Mouse (Mus musculus) neural tube, embryonic 14.5 days (tissue): ENCODE data around the gene Marveld1. TPM values are rescaled to one million over a fixed set of nuclear protein-coding genes. Genes with fewer than 3 reads are reported as not detected.
A peak's percentile ranks its signal among the peaks of the same experiment; 100 is the strongest.

Experiments
- ATAC-seq: fragments of 200-750 bp; cut with Nextera tagmentation; 2 replicates; pipeline ENCODE4 v1.8.0; 2017; ENCODE audit warnings: low read depth, mild to moderate bottlenecking, moderate TSS enrichment, moderate library complexity
- H3K27ac ChIP-seq: fragments of 300-500 bp; sonication (generic); 2 replicates; pipeline ENCODE4 v1.5.1; 2014; ENCODE audit warnings: low read depth, mild to moderate bottlenecking, control low read depth, low read length, moderate library complexity, mixed read lengths
- H3K27me3 ChIP-seq: fragments of 300-500 bp; sonication (generic); 2 replicates; pipeline ENCODE4 v1.6.1; 2014; ENCODE audit warnings: low read length; ENCODE audit not compliant: control insufficient read depth, insufficient read depth
- H3K36me3 ChIP-seq: fragments of 300-500 bp; sonication (generic); 2 replicates; pipeline ENCODE4 v1.6.1; 2014; ENCODE audit warnings: low read length, mixed read lengths; ENCODE audit not compliant: control insufficient read depth, insufficient read depth
- H3K4me1 ChIP-seq: fragments of 300-500 bp; sonication (generic); 2 replicates; pipeline ENCODE4 v1.6.1; 2014; ENCODE audit warnings: low read length; ENCODE audit not compliant: control insufficient read depth, insufficient read depth
- H3K4me2 ChIP-seq: fragments of 300-500 bp; sonication (generic); 2 replicates; pipeline ENCODE4 v1.6.1; 2014; ENCODE audit warnings: mild to moderate bottlenecking, low read depth, low read length, control low read depth
- H3K4me3 ChIP-seq: fragments of 300-500 bp; sonication (generic); 2 replicates; pipeline ENCODE4 v1.5.1; 2014; ENCODE audit warnings: low read depth, low read length, control low read depth, mixed read lengths
- H3K9ac ChIP-seq: fragments of 300-500 bp; sonication (generic); replicated peaks from 2 replicates; pipeline ENCODE4 v1.6.1; 2014; ENCODE audit warnings: low read depth, mild to moderate bottlenecking, control low read depth, low read length, mixed read lengths
- H3K9me3 ChIP-seq: fragments of 300-500 bp; sonication (generic); 2 replicates; pipeline ENCODE4 v1.6.1; 2016; ENCODE audit warnings: low read length; ENCODE audit not compliant: control insufficient read depth
- WGBS: fragments of 180-500 bp; shearing (Covaris S2); extraction: QIAGEN DNeasy Blood & Tissue Kit; methylation state at CpG from one replicate; pipeline ENCODE4 v1.1.7; 2014; 5-methylcytosine and 5-hydroxymethylcytosine counted together
- polyA plus RNA-seq: library from polyadenylated mRNA; unstranded; fragments of >200 nt; fragmentation: Nextera tagmentation; extraction: Ambion mirVana; gene quantifications from 2 replicates; pipeline ENCODE4 v1.2.1, GENCODE M21; 2014

Marveld1 gene
- polyA plus RNA-seq, 1 experiment from 2014 or later: 2.1 TPM

DNA sequence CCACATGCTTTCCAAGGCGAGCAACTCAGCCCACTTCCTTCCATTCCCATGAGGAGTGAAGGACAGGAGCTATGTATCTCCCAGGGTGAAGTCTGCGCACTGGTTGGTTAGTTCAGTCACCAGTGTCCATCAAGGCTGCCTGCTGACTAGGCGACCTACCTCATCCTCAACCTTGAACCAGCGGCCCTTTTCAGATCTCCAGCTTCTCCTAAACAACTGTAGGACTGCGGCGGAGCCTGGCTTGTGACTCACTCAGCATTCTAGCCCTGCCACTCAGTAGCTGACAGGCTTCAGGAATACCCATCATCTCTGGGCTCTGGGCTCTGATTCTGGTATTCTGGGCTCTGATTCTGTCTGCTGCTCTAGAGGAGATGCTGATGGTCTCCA lies 21.0 kb upstream of the Marveld1 start:
- peaks cover 7% of the 10 kb centered on the region for H3K4me1 ChIP-seq
- no peak overlapping the region for H3K9ac ChIP-seq
- ATAC-seq: no peak
- H3K4me2 ChIP-seq: no peak overlapping the region
- peaks cover 12% of the 10 kb centered on the region; the same call in 1 of the 2 replicates for H3K36me3 ChIP-seq
- no peaks in the 10 kb centered on the region for H3K9me3 ChIP-seq
- no peaks in the 10 kb centered on the region; the same call in 1 of the 2 replicates for H3K27me3 ChIP-seq
- no peak overlapping the region for H3K27ac ChIP-seq
- WGBS: 92% methylated on average over 6 of the region's 6 CpGs
- no peak overlapping the region for H3K4me3 ChIP-seq

DNA sequence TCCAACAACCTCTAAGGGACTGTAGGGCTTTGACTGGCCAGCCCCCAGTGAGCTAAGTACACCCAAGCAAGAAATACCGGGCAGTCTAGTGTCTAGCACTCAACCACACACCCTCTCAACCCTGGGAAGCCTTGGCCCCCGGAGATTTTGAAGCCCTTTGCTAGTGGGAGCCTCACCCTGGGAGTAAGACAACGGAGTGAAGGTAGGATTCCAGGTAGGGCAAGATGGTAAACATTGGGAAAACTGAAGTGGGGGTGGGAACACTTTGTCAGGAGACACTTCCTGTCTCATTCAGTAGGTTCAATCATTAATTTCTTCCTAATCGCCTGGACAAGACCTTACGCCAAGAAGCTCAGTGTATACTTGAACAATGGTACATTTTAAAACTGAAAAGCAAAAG lies 20.2 kb upstream of the Marveld1 start:
- H3K9ac ChIP-seq: no peak overlapping the region
- peaks cover 7% of the 10 kb centered on the region for H3K4me1 ChIP-seq
- ATAC-seq: no peak
- H3K9me3 ChIP-seq: no peaks in the 10 kb centered on the region
- H3K4me2 ChIP-seq: no peak overlapping the region
- no peaks in the 10 kb centered on the region; the same call in 1 of the 2 replicates for H3K27me3 ChIP-seq
- H3K4me3 ChIP-seq: no peak overlapping the region
- no peak overlapping the region for H3K27ac ChIP-seq
- H3K36me3 ChIP-seq: 0 out of 2 replicates have a peak, but pooled peaks cover 5% of the 10 kb centered on the region
- WGBS: 95% methylated on average over 5 of the region's 5 CpGs

DNA sequence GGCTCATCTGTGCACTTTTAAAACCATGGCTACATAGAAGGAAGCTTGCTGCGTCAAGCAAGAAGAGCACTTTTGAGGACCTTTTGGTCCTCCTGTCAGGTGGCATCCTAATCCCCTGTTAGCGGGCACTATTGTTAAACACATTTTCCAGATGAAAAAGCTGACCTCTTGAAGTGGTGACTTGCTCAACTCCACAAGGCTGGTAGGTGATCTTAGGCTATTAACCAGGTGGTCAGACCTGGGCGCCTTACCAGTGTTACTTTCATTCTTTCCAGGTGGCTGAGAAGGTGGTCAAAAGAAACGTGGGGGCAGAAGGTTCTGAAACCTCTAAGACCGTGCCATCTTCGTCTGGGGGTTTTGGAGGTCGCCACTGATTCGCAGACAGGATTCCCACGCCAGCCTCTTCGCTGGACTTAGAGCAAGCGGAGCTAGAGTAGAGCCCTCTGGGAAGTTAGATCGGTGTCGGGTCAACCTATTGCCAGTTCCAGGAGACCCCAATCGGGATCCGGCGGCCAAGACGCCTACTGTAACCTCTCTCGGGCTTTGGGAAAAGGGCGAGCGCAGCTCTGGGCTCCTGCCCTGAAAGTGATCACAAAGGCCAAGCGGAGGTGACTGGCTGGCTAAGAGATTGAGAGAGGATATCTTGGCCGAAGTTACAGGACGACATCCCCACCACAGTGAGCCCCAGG lies 19.0 kb upstream of the Marveld1 start:
- Histone ChIP-seq H3K4me1 (peaks cover 7% of the 10 kb centered on the region), H3K27me3 (no peaks in the 10 kb centered on the region; the same call in 1 of the 2 replicates), H3K4me2 (peak overlapping the region; percentile 98), H3K9me3 (no peaks in the 10 kb centered on the region), H3K36me3 (0 out of 2 replicates have a peak, but pooled peaks cover 1% of the 10 kb centered on the region), H3K4me3 (peak overlapping the region; percentile 52), H3K9ac (peak overlapping the region; percentile 69), H3K27ac (no peak overlapping the region)
- WGBS: 6% methylated on average over 23 of the region's 23 CpGs
- ATAC-seq: 0 out of 2 replicates have a peak, but pooled peaks have one; percentile 1

DNA sequence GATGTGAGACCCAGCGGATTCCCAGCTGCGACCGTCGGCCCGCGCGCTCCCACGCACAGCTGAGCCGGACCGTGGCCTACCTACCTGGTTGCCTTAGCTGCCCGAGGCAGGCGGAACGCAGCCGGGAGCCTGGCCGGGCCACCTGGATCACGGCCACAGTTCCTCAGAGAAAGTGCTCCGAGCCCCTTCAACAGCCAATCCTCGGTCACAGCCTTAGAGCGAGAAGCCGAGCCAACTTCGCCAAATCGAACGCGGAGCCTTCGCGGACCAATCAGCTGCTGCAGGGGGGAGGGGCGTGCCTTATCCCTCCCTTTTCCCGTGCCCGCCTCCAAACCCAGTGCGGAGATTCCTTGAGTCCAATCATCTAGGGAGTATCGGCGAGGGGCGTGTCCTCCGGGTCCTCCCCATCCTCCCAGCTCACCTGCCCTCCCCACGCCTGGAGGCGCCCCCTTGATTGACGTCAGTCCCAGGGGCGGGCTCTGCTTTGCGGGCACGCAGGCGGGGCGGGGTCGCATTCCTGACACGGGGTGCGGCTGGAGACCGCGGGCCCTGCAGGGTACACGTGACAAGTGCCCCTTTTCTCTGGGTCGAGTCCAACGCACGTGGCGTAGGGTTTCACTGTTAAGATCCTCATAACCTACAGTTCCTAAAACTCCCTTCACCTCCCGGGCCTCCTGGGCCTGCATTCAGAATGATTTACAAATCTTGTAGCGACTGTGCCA lies 18.3 kb upstream of the Marveld1 start, which contains the start of gene Avpi1:
Gene Avpi1 (minus strand): TSS at position 273 of the 722 bp plus-strand sequence.
- Histone ChIP-seq H3K27ac (peak within 1 kb of the TSS; percentile 25; the same call in 1 of the 2 replicates), H3K9ac (peak within 1 kb of the TSS; percentile 69), H3K27me3 (no peaks in the 10 kb centered on the region; the same call in 1 of the 2 replicates), H3K36me3 (no peaks in the 10 kb centered on the region), H3K4me2 (peak within 1 kb of the TSS; percentile 98), H3K9me3 (no peaks in the 10 kb centered on the region), H3K4me3 (peak within 1 kb of the TSS; percentile 52), H3K4me1 (peaks cover 7% of the 10 kb centered on the region)
- under 1% methylated on average over 53 of the region's 54 CpGs for WGBS
- peak; percentile 96 for ATAC-seq

DNA sequence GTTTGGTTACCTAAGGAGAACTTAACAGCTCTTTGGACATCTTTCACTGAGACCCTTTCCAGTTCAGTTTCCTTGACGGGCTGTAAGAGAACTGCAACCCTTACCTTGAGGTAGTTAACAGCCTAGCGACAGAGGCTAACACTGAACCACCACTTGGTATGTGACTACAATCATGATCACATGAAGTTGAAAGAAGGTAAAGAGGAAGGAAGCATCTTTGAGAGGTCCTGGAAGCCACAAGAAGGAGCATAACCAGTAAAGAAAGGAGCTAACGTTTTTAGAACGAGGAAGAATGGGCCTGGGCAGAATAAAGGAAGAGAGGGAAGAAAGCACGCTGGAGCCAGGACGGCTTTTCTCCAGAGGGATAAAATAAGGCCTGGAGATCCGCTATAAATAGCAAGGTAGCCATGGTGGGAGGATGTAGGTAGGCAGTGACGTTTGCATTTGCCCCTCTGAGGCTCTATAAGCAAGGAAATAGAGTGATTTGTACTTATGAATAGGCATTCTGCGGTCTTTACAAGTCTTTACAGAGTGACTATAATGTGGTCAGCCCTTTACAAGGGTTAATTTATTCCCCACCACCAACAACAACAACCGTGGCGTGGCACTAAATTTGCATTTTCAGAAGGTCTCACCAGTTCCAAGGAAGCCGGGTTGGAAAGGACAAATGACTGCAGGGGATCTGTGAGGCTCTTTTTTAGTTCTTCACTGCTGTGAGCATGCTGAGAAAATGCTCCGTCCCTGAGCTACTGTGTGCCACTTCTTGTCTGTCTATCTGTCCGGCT lies 17.5 kb upstream of the Marveld1 start:
- no peaks in the 10 kb centered on the region for H3K9me3 ChIP-seq
- ATAC-seq: peak; percentile 7; the same call in 1 of the 2 replicates
- no peaks in the 10 kb centered on the region for H3K36me3 ChIP-seq
- H3K9ac ChIP-seq: no peak overlapping the region; the same call in 1 of the 2 replicates
- H3K27me3 ChIP-seq: no peaks in the 10 kb centered on the region; the same call in 1 of the 2 replicates
- peaks cover 7% of the 10 kb centered on the region for H3K4me1 ChIP-seq
- H3K27ac ChIP-seq: peak overlapping the region; percentile 25; the same call in 1 of the 2 replicates
- peak overlapping the region; percentile 98 for H3K4me2 ChIP-seq
- WGBS: 8% methylated on average over 14 of the region's 14 CpGs
- H3K4me3 ChIP-seq: peak overlapping the region; percentile 52

DNA sequence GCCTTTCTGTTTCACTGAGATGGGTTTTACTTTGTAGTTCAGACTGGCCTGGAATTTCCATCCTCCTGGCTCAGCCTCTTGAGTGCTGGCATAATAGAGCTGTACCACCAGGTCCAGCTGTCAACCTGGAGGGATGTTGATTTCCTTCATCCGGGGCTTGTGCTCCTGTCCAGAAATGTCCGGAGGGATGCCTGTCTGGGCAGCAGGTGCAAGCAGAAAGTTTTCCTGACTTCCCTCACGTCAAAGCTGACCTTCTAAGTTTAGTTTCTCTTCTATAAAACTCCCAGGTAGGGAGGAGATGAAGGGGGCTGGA lies 16.9 kb upstream of the Marveld1 start:
- H3K27ac ChIP-seq: no peak overlapping the region
- H3K4me3 ChIP-seq: no peak overlapping the region
- peaks cover 7% of the 10 kb centered on the region for H3K4me1 ChIP-seq
- no peaks in the 10 kb centered on the region for H3K36me3 ChIP-seq
- no peak for ATAC-seq
- H3K9me3 ChIP-seq: no peaks in the 10 kb centered on the region
- WGBS: 44% methylated on average over 3 of the region's 3 CpGs
- H3K27me3 ChIP-seq: no peaks in the 10 kb centered on the region; the same call in 1 of the 2 replicates
- no peak overlapping the region for H3K4me2 ChIP-seq
- H3K9ac ChIP-seq: no peak overlapping the region

- Histone ChIP-seq H3K9ac (no peak overlapping the region), H3K36me3 (no peaks in the 10 kb centered on the region), H3K4me1 (peaks cover 7% of the 10 kb centered on the region), H3K27ac (no peak overlapping the region), H3K27me3 (no peaks in the 10 kb centered on the region; the same call in 1 of the 2 replicates), H3K4me3 (no peak overlapping the region), H3K9me3 (no peaks in the 10 kb centered on the region), H3K4me2 (no peak overlapping the region)
- WGBS: 51% methylated on average over 5 of the region's 5 CpGs
- ATAC-seq: no peak
These were observed 16.1 kb upstream of the Marveld1 start for GRCm38 (mm10) chr19:42131101-42131500.

GRCm38 (mm10) chr19:42135070-42135469 lies 12.1 kb upstream of the Marveld1 start:
- H3K36me3 ChIP-seq: no peaks in the 10 kb centered on the region
- no peak overlapping the region for H3K9ac ChIP-seq
- no peaks in the 10 kb centered on the region for H3K9me3 ChIP-seq
- H3K27ac ChIP-seq: no peak overlapping the region
- H3K4me1 ChIP-seq: no peaks in the 10 kb centered on the region
- no peak overlapping the region for H3K4me2 ChIP-seq
- no peak for ATAC-seq
- H3K4me3 ChIP-seq: no peak overlapping the region
- H3K27me3 ChIP-seq: no peaks in the 10 kb centered on the region
